Mouse (Mus musculus): Measurements from ENCODE around the gene Astn2. TPM values are rescaled to one million over a fixed set of nuclear protein-coding genes. Genes with fewer than 3 reads are reported as not detected.

The Astn2 gene
- polyA plus RNA-seq, 1 experiment from 2014 or later = 0.17 TPM

- Histone ChIP-seq H3K27ac (ENCODE audit: low read length) (no peak overlapping the region), H3K4me2 (ENCODE audit: low read depth, low read length) (no peak overlapping the region), H3K4me3 (ENCODE audit: low read length) (no peak overlapping the region), H3K36me3 (ENCODE audit: control insufficient read depth, insufficient read depth, low read length) (no peaks in the 10 kb centered on the region), H3K4me1 (ENCODE audit: control insufficient read depth, insufficient read depth, low read length) (no peaks in the 10 kb centered on the region), H3K27me3 (replicated peaks; ENCODE audit: control insufficient read depth, insufficient read depth, low read length) (no peaks in the 10 kb centered on the region), H3K9ac (ENCODE audit: low read depth, low read length) (no peak overlapping the region), H3K9me3 (ENCODE audit: control insufficient read depth, low read length) (no peaks in the 10 kb centered on the region)
- 51% methylated on average over 3 of the region's 3 CpGs for WGBS
- ATAC-seq = no peak
Measured at GRCm38 (mm10) chr4:66157439-66158113, 246.8 kb downstream of the Astn2 start.

GRCm38 (mm10) chr4:66146546-66146945 is 257.9 kb downstream of the Astn2 start:
- H3K9ac ChIP-seq (ENCODE audit: low read depth, low read length) = no peak overlapping the region
- no peaks in the 10 kb centered on the region for H3K27me3 ChIP-seq (replicated peaks; ENCODE audit: control insufficient read depth, insufficient read depth, low read length)
- H3K27ac ChIP-seq (ENCODE audit: low read length) = no peak overlapping the region
- H3K9me3 ChIP-seq (ENCODE audit: control insufficient read depth, low read length) = no peaks in the 10 kb centered on the region
- H3K4me3 ChIP-seq (ENCODE audit: low read length) = no peak overlapping the region
- no peak overlapping the region for H3K4me2 ChIP-seq (ENCODE audit: low read depth, low read length)
- ATAC-seq = no peak
- no peaks in the 10 kb centered on the region for H3K36me3 ChIP-seq (ENCODE audit: control insufficient read depth, insufficient read depth, low read length)
- no peaks in the 10 kb centered on the region for H3K4me1 ChIP-seq (ENCODE audit: control insufficient read depth, insufficient read depth, low read length)
- WGBS = 89% methylated on average over 5 of the region's 5 CpGs

GRCm38 (mm10) chr4:66126181-66126580 is 278.2 kb downstream of the Astn2 start:
- no peak overlapping the region for H3K4me2 ChIP-seq (ENCODE audit: low read depth, low read length)
- H3K9ac ChIP-seq (ENCODE audit: low read depth, low read length) = no peak overlapping the region
- 91% methylated on average over 3 of the region's 3 CpGs for WGBS
- no peak overlapping the region for H3K4me3 ChIP-seq (ENCODE audit: low read length)
- no peaks in the 10 kb centered on the region for H3K9me3 ChIP-seq (ENCODE audit: control insufficient read depth, low read length)
- ATAC-seq = no peak
- H3K27ac ChIP-seq (ENCODE audit: low read length) = no peak overlapping the region
- no peaks in the 10 kb centered on the region for H3K4me1 ChIP-seq (ENCODE audit: control insufficient read depth, insufficient read depth, low read length)
- no peaks in the 10 kb centered on the region for H3K27me3 ChIP-seq (replicated peaks; ENCODE audit: control insufficient read depth, insufficient read depth, low read length)
- H3K36me3 ChIP-seq (ENCODE audit: control insufficient read depth, insufficient read depth, low read length) = no peaks in the 10 kb centered on the region

GRCm38 (mm10) chr4:66122766-66123358 is 281.5 kb downstream of the Astn2 start:
- Histone ChIP-seq H3K4me2 (ENCODE audit: low read depth, low read length) (no peak overlapping the region), H3K9ac (ENCODE audit: low read depth, low read length) (no peak overlapping the region), H3K4me3 (ENCODE audit: low read length) (no peak overlapping the region), H3K4me1 (ENCODE audit: control insufficient read depth, insufficient read depth, low read length) (no peaks in the 10 kb centered on the region), H3K27me3 (replicated peaks; ENCODE audit: control insufficient read depth, insufficient read depth, low read length) (no peaks in the 10 kb centered on the region), H3K36me3 (ENCODE audit: control insufficient read depth, insufficient read depth, low read length) (no peaks in the 10 kb centered on the region), H3K27ac (ENCODE audit: low read length) (no peak overlapping the region), H3K9me3 (ENCODE audit: control insufficient read depth, low read length) (no peaks in the 10 kb centered on the region)
- ATAC-seq = no peak
- WGBS = 83% methylated on average over 7 of the region's 7 CpGs

GRCm38 (mm10) chr4:66114243-66114642 is 290.2 kb downstream of the Astn2 start:
- H3K27ac ChIP-seq (ENCODE audit: low read length) = no peak overlapping the region
- H3K4me2 ChIP-seq (ENCODE audit: low read depth, low read length) = no peak overlapping the region
- no peak overlapping the region for H3K9ac ChIP-seq (ENCODE audit: low read depth, low read length)
- H3K36me3 ChIP-seq (ENCODE audit: control insufficient read depth, insufficient read depth, low read length) = no peaks in the 10 kb centered on the region
- H3K4me1 ChIP-seq (ENCODE audit: control insufficient read depth, insufficient read depth, low read length) = no peaks in the 10 kb centered on the region
- H3K27me3 ChIP-seq (replicated peaks; ENCODE audit: control insufficient read depth, insufficient read depth, low read length) = no peaks in the 10 kb centered on the region
- ATAC-seq = no peak
- WGBS = 86% methylated on average over 2 of the region's 2 CpGs
- H3K9me3 ChIP-seq (ENCODE audit: control insufficient read depth, low read length) = no peaks in the 10 kb centered on the region
- no peak overlapping the region for H3K4me3 ChIP-seq (ENCODE audit: low read length)

- H3K9me3 ChIP-seq (ENCODE audit: control insufficient read depth, low read length) = no peaks in the 10 kb centered on the region
- no peak for ATAC-seq
- no peak overlapping the region for H3K27ac ChIP-seq (ENCODE audit: low read length)
- H3K4me3 ChIP-seq (ENCODE audit: low read length) = no peak overlapping the region
- 64% methylated on average over 5 of the region's 5 CpGs for WGBS
- H3K9ac ChIP-seq (ENCODE audit: low read depth, low read length) = no peak overlapping the region
- no peaks in the 10 kb centered on the region for H3K27me3 ChIP-seq (replicated peaks; ENCODE audit: control insufficient read depth, insufficient read depth, low read length)
- no peaks in the 10 kb centered on the region for H3K36me3 ChIP-seq (ENCODE audit: control insufficient read depth, insufficient read depth, low read length)
- H3K4me2 ChIP-seq (ENCODE audit: low read depth, low read length) = no peak overlapping the region
- H3K4me1 ChIP-seq (ENCODE audit: control insufficient read depth, insufficient read depth, low read length) = no peaks in the 10 kb centered on the region
Measured at GRCm38 (mm10) chr4:66102037-66102436, 302.4 kb downstream of the Astn2 start.

- no peaks in the 10 kb centered on the region for H3K4me1 ChIP-seq (ENCODE audit: control insufficient read depth, insufficient read depth, low read length)
- H3K4me2 ChIP-seq (ENCODE audit: low read depth, low read length) = no peak overlapping the region
- no peaks in the 10 kb centered on the region for H3K27me3 ChIP-seq (replicated peaks; ENCODE audit: control insufficient read depth, insufficient read depth, low read length)
- no peak overlapping the region for H3K27ac ChIP-seq (ENCODE audit: low read length)
- H3K4me3 ChIP-seq (ENCODE audit: low read length) = no peak overlapping the region
- 66% methylated on average over 1 of the region's 1 CpGs for WGBS
- no peaks in the 10 kb centered on the region for H3K36me3 ChIP-seq (ENCODE audit: control insufficient read depth, insufficient read depth, low read length)
- ATAC-seq = no peak
- H3K9ac ChIP-seq (ENCODE audit: low read depth, low read length) = no peak overlapping the region
- H3K9me3 ChIP-seq (ENCODE audit: control insufficient read depth, low read length) = no peaks in the 10 kb centered on the region
Measured at GRCm38 (mm10) chr4:66097629-66098028, 306.8 kb downstream of the Astn2 start.

GRCm38 (mm10) chr4:66096104-66096503 is 308.3 kb downstream of the Astn2 start:
- H3K36me3 ChIP-seq (ENCODE audit: control insufficient read depth, insufficient read depth, low read length) = no peaks in the 10 kb centered on the region
- no peak overlapping the region for H3K4me3 ChIP-seq (ENCODE audit: low read length)
- ATAC-seq = no peak
- H3K4me1 ChIP-seq (ENCODE audit: control insufficient read depth, insufficient read depth, low read length) = no peaks in the 10 kb centered on the region
- no peaks in the 10 kb centered on the region for H3K9me3 ChIP-seq (ENCODE audit: control insufficient read depth, low read length)
- no peak overlapping the region for H3K4me2 ChIP-seq (ENCODE audit: low read depth, low read length)
- WGBS = 86% methylated on average over 2 of the region's 2 CpGs
- no peaks in the 10 kb centered on the region for H3K27me3 ChIP-seq (replicated peaks; ENCODE audit: control insufficient read depth, insufficient read depth, low read length)
- no peak overlapping the region for H3K27ac ChIP-seq (ENCODE audit: low read length)
- no peak overlapping the region for H3K9ac ChIP-seq (ENCODE audit: low read depth, low read length)

GRCm38 (mm10) chr4:66057161-66057560 is 347.2 kb downstream of the Astn2 start:
- no peak for ATAC-seq
- Histone ChIP-seq H3K27me3 (replicated peaks; ENCODE audit: control insufficient read depth, insufficient read depth, low read length) (no peaks in the 10 kb centered on the region), H3K27ac (ENCODE audit: low read length) (no peak overlapping the region), H3K4me1 (ENCODE audit: control insufficient read depth, insufficient read depth, low read length) (no peaks in the 10 kb centered on the region), H3K36me3 (ENCODE audit: control insufficient read depth, insufficient read depth, low read length) (no peaks in the 10 kb centered on the region), H3K9me3 (ENCODE audit: control insufficient read depth, low read length) (no peaks in the 10 kb centered on the region), H3K9ac (ENCODE audit: low read depth, low read length) (no peak overlapping the region), H3K4me3 (ENCODE audit: low read length) (no peak overlapping the region), H3K4me2 (ENCODE audit: low read depth, low read length) (no peak overlapping the region)

GRCm38 (mm10) chr4:66055690-66056089 is 348.7 kb downstream of the Astn2 start:
- H3K4me2 ChIP-seq (ENCODE audit: low read depth, low read length) = no peak overlapping the region
- no peak for ATAC-seq
- H3K27ac ChIP-seq (ENCODE audit: low read length) = no peak overlapping the region
- H3K4me3 ChIP-seq (ENCODE audit: low read length) = no peak overlapping the region
- no peaks in the 10 kb centered on the region for H3K27me3 ChIP-seq (replicated peaks; ENCODE audit: control insufficient read depth, insufficient read depth, low read length)
- no peaks in the 10 kb centered on the region for H3K4me1 ChIP-seq (ENCODE audit: control insufficient read depth, insufficient read depth, low read length)
- H3K9me3 ChIP-seq (ENCODE audit: control insufficient read depth, low read length) = no peaks in the 10 kb centered on the region
- 84% methylated on average over 4 of the region's 4 CpGs for WGBS
- H3K36me3 ChIP-seq (ENCODE audit: control insufficient read depth, insufficient read depth, low read length) = no peaks in the 10 kb centered on the region
- no peak overlapping the region for H3K9ac ChIP-seq (ENCODE audit: low read depth, low read length)
